Mouse (Mus musculus): Measurements from ENCODE around the gene Rtl8b. TPM values are rescaled to one million over a fixed set of nuclear protein-coding genes. Genes with fewer than 3 reads are reported as not detected.

Rtl8b gene
- total RNA-seq, 4 experiments from 2014 or later, result 166 to 180 (median 174) TPM

Other genes with a start within 250 kb of the Rtl8b start
- not detected for gene Etd, start 235.5 kb downstream of the Rtl8b start, total RNA-seq (2022)
- 100 to 1,000 TPM; 174 to 229 (median 190) TPM for gene Rtl8c, start 62.4 kb downstream of the Rtl8b start, total RNA-seq (2022)
- not detected for gene Gm14597, start 61.4 kb downstream of the Rtl8b start, total RNA-seq (2022)
- 100 to 1,000 TPM; 171 to 286 (median 234) TPM for gene Rtl8a, start 26.7 kb downstream of the Rtl8b start, total RNA-seq (2022)
- under 1 TPM in 2 of 4 experiments, not detected in 2; 0.23 to 0.30 TPM for gene 4930502E18Rik, start 54.4 kb upstream of the Rtl8b start, total RNA-seq (2022)
- not detected for gene 1700013H16Rik, start 87.4 kb upstream of the Rtl8b start, total RNA-seq (2022)
- not detected for gene Zfp36l3, start 106.0 kb upstream of the Rtl8b start, total RNA-seq (2022)
- 1 to 10 TPM in 3 of 4 experiments, under 1 TPM in 1; 0.68 to 6.2 (median 3.2) TPM for gene Xlr, start 127.3 kb upstream of the Rtl8b start, total RNA-seq (2022)

Data from layer of hippocampus, adult 8-10 months (tissue).